Mouse (Mus musculus) heart, postnatal 0 days (tissue): ENCODE measurements around the gene Gm38431. TPM values are rescaled to one million over a fixed set of nuclear protein-coding genes. Genes with fewer than 3 reads are reported as not detected.

ENCODE experiments used
- ATAC-seq: fragments of 200-750 bp; cut with Nextera tagmentation; 2 replicates; pipeline ENCODE4 v1.8.0; 2017; ENCODE audit warnings: low read depth, moderate number of reproducible peaks, moderate library complexity; ENCODE audit not compliant: insufficient read depth
- DNase-seq: peaks from one replicate; pipeline ENCODE4 v3.0.0-alpha.2; 2016; ENCODE audit warnings: low spot score
- H3K27ac ChIP-seq: fragments of 300-500 bp; sonication (generic); 2 replicates; pipeline ENCODE4 v1.5.1; 2014; ENCODE audit warnings: low read depth, mild to moderate bottlenecking
- H3K27me3 ChIP-seq: fragments of 300-500 bp; sonication (generic); 2 replicates; pipeline ENCODE4 v1.6.1; 2014; ENCODE audit warnings: low read length, mixed read lengths; ENCODE audit not compliant: control insufficient read depth, insufficient read depth
- H3K36me3 ChIP-seq: fragments of 300-500 bp; sonication (generic); replicated peaks from 2 replicates; pipeline ENCODE4 v1.6.1; 2014; ENCODE audit warnings: low read length, mixed read lengths; ENCODE audit not compliant: control insufficient read depth, insufficient read depth
- H3K4me1 ChIP-seq: fragments of 300-500 bp; sonication (generic); 2 replicates; pipeline ENCODE4 v1.6.1; 2014; ENCODE audit warnings: antibody characterized with exemption; ENCODE audit not compliant: control insufficient read depth, insufficient read depth
- H3K4me2 ChIP-seq: fragments of 300-500 bp; sonication (generic); 2 replicates; pipeline ENCODE4 v1.6.1; 2014; ENCODE audit warnings: low read depth, mild to moderate bottlenecking, low read length, moderate library complexity
- H3K4me3 ChIP-seq: fragments of 300-500 bp; sonication (generic); 2 replicates; pipeline ENCODE4 v1.5.1; 2014; ENCODE audit warnings: low read depth, low read length
- H3K9ac ChIP-seq: fragments of 300-500 bp; sonication (generic); replicated peaks from 2 replicates; pipeline ENCODE4 v1.6.1; 2014; ENCODE audit warnings: low read depth, low read length, mixed read lengths
- H3K9me3 ChIP-seq: fragments of 300-500 bp; sonication (generic); replicated peaks from 2 replicates; pipeline ENCODE4 v1.6.1; 2016; ENCODE audit warnings: low read length; ENCODE audit not compliant: control insufficient read depth
- CTCF ChIP-seq: IDR thresholded peaks from 2 replicates; pipeline ENCODE4 v1.5.1; 2016; ENCODE audit warnings: antibody characterized with exemption, control low read depth, low read depth
- EP300 ChIP-seq: IDR thresholded peaks from 2 replicates; pipeline ENCODE4 v1.6.1; 2016; ENCODE audit warnings: antibody characterized with exemption, low read depth
- WGBS: fragments of 180-500 bp; shearing (Covaris S2); extraction: QIAGEN DNeasy Blood & Tissue Kit; methylation state at CpG from one replicate; pipeline ENCODE4 v1.1.7; 2014; 5-methylcytosine and 5-hydroxymethylcytosine counted together
- polyA plus RNA-seq: library from polyadenylated mRNA; unstranded; fragments of >200 nt; fragmentation: Nextera tagmentation; extraction: Ambion mirVana; gene quantifications from 2 replicates; pipeline ENCODE4 v1.2.1, GENCODE M21; 2015
- total RNA-seq: library from RNA; depleted of rRNA; stranded (reverse); fragments of >200 nt; gene quantifications from 2 replicates; pipeline ENCODE4 v1.2.3, GENCODE M21; 2014; ENCODE audit warnings: low replicate concordance

The Gm38431 gene
- total and polyA plus RNA-seq, 2 experiments from 2014 or later, result 0.34 to 1.6 TPM

GRCm38 (mm10) chr9:21030781-21031250 lies 61.0 kb downstream of the Gm38431 start:
- TF ChIP-seq EP300, result no peak
- peak; percentile 61 for TF ChIP-seq CTCF
- peak overlapping the region; percentile 77 for H3K4me2 ChIP-seq
- H3K36me3 ChIP-seq, result 0 out of 2 replicates have a peak, but pooled peaks cover 5% of the 10 kb centered on the region
- H3K4me1 ChIP-seq, result peaks cover 38% of the 10 kb centered on the region
- H3K27me3 ChIP-seq, result peaks cover 52% of the 10 kb centered on the region
- no peaks in the 10 kb centered on the region for H3K9me3 ChIP-seq
- ATAC-seq (peak; percentile 73), DNase-seq (peak; percentile 90)
- H3K9ac ChIP-seq, result no peak overlapping the region
- WGBS, result under 1% methylated on average over 13 of the region's 13 CpGs
- no peak overlapping the region for H3K27ac ChIP-seq
- H3K4me3 ChIP-seq, result peak overlapping the region; percentile 54

DNA sequence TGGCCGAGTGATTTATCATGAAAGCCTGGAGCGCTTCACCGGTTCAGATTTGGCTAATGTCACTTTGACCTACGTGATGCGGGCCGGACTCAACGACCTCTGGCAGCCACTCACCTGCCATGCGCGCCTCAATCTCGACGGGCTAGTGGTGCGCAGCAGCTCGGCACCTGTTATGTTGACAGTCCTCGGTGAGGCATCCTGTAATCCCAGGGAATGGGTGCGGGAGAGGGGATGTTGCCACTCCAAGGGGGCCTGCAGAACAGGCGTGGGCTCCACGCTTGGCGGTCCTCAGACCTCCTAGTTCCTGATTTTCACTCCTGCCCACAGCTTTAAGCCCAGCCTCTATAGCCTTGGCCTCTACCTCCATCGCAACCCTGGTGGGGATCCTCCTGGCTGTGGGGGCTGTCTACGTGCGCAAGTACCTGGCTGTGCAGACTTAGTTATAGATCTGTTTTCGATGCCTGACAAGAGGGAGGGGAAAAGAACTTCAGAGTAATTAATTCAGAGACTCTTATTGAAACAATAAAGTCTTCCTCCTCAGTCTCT lies 61.7 kb downstream of the Gm38431 start:
- ATAC-seq, result no peak
- H3K27me3 ChIP-seq, result peaks cover 45% of the 10 kb centered on the region
- no peaks in the 10 kb centered on the region for H3K9me3 ChIP-seq
- peak overlapping the region; percentile 77 for H3K4me2 ChIP-seq
- DNase-seq, result no peak
- TF ChIP-seq CTCF, result no peak
- no peak for TF ChIP-seq EP300
- 0 out of 2 replicates have a peak, but pooled peaks cover 5% of the 10 kb centered on the region for H3K36me3 ChIP-seq
- WGBS, result 21% methylated on average over 22 of the region's 22 CpGs
- no peak overlapping the region for H3K9ac ChIP-seq
- peaks cover 38% of the 10 kb centered on the region for H3K4me1 ChIP-seq
- H3K27ac ChIP-seq, result no peak overlapping the region
- H3K4me3 ChIP-seq, result peak overlapping the region; percentile 54

GRCm38 (mm10) chr9:21029291-21030054 lies 62.3 kb downstream of the Gm38431 start, which contains the start of gene Icam4:
Gene Icam4, plus strand, starts transcription at chr9:21029373.
- Histone ChIP-seq H3K4me2 (peak within 1 kb of the TSS; percentile 77), H3K9me3 (no peaks in the 10 kb centered on the region), H3K27ac (no peak within 1 kb of the TSS), H3K4me1 (peaks cover 38% of the 10 kb centered on the region), H3K4me3 (peak within 1 kb of the TSS; percentile 54), H3K9ac (no peak within 1 kb of the TSS), H3K27me3 (peaks cover 38% of the 10 kb centered on the region), H3K36me3 (0 out of 2 replicates have a peak, but pooled peaks cover 5% of the 10 kb centered on the region)
- ATAC-seq, result peak; percentile 42
- 1% methylated on average over 37 of the region's 37 CpGs for WGBS
- TF ChIP-seq CTCF (peak; percentile 75), EP300 (no peak)
- DNase-seq, result peak; percentile 77

- Histone ChIP-seq H3K27me3 (peaks cover 31% of the 10 kb centered on the region), H3K27ac (no peak overlapping the region), H3K9ac (no peak overlapping the region), H3K4me3 (no peak overlapping the region), H3K4me2 (no peak overlapping the region), H3K36me3 (0 out of 2 replicates have a peak, but pooled peaks cover 5% of the 10 kb centered on the region), H3K4me1 (peaks cover 38% of the 10 kb centered on the region), H3K9me3 (no peaks in the 10 kb centered on the region)
- ATAC-seq (no peak), DNase-seq (no peak)
- TF ChIP-seq EP300 (no peak), CTCF (no peak)
- WGBS, result 70% methylated on average over 6 of the region's 6 CpGs
Measured at GRCm38 (mm10) chr9:21028560-21029110, 63.2 kb downstream of the Gm38431 start.

DNA sequence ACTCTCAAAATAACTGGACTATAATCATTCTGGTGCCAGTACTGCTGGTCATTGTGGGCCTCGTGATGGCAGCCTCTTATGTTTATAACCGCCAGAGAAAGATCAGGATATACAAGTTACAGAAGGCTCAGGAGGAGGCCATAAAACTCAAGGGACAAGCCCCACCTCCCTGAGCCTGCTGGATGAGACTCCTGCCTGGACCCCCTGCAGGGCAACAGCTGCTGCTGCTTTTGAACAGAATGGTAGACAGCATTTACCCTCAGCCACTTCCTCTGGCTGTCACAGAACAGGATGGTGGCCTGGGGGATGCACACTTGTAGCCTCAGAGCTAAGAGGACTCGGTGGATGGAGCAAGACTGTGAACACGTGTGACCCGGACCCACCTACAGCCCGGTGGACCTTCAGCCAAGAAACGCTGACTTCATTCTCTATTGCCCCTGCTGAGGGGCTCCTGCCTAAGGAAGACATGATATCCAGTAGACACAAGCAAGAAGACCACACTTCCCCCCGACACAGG lies 64.0 kb downstream of the Gm38431 start:
- Histone ChIP-seq H3K4me3 (no peak overlapping the region), H3K9me3 (no peaks in the 10 kb centered on the region), H3K27me3 (peaks cover 23% of the 10 kb centered on the region), H3K4me1 (peaks cover 32% of the 10 kb centered on the region), H3K4me2 (no peak overlapping the region), H3K36me3 (0 out of 2 replicates have a peak, but pooled peaks cover 5% of the 10 kb centered on the region), H3K9ac (no peak overlapping the region), H3K27ac (no peak overlapping the region)
- DNase-seq (no peak), ATAC-seq (no peak)
- TF ChIP-seq CTCF, result no peak
- no peak for TF ChIP-seq EP300
- WGBS, result 70% methylated on average over 8 of the region's 8 CpGs
